Mouse (Mus musculus): ENCODE results near the gene Cdip1. TPM values are rescaled to one million over a fixed set of nuclear protein-coding genes. Genes with fewer than 3 reads are reported as not detected.

The Cdip1 gene
- polyA plus RNA-seq, 1 experiment = 44.9 TPM

GRCm38 (mm10) chr16:4725780-4726527, 64.1 kb downstream of the Cdip1 start, which contains the start of gene Hmox2:
Gene Hmox2, plus strand, starts transcription at chr16:4726361.
- peaks cover 39% of the 10 kb centered on the region for H3K79me2 ChIP-seq (ENCODE audit: control insufficient read depth, insufficient read depth)
- peak within 1 kb of the TSS; percentile 74 for H3K4me3 ChIP-seq
- peak within 1 kb of the TSS; percentile 43 for H3ac ChIP-seq (ENCODE audit: control insufficient read depth, insufficient read length)
- H3K36me3 ChIP-seq (ENCODE audit: control insufficient read depth, insufficient read depth) = no peaks in the 10 kb centered on the region
- H3K4me2 ChIP-seq (ENCODE audit: low read depth) = peak within 1 kb of the TSS; percentile 99
- peak; percentile 98 for TF ChIP-seq POLR2AphosphoS2 (IDR thresholded peaks at IDR 0.05; ENCODE audit: insufficient read length, low read depth)
- no peak for TF ChIP-seq USF1 (IDR thresholded peaks at IDR 0.05; ENCODE audit: low read depth)
- peak; percentile 97 for TF ChIP-seq POLR2A (IDR thresholded peaks at IDR 0.05; ENCODE audit: insufficient read length, low read depth)
- no peaks in the 10 kb centered on the region for H3K27me3 ChIP-seq (ENCODE audit: control insufficient read depth, insufficient read depth, insufficient read length)

DNA sequence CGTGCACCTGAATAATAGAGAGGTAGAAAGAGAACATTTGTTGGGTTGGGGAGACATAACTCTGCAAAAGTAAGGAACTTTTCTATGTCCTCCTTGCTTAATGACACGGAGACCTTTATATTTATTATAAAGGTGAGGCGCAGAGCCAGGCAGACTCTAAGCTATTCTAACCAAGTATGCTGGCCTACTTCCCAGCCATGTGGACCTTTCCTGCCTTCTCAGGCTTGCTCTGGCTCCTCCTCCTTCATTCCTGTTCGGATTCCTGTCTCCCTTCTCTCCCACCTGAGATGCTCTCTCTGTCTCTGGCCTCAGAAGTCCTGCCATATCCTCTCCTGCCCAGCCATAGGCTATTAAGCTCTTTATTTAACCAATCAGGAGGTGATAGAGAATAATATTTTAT, 64.8 kb downstream of the Cdip1 start:
- Histone ChIP-seq H3K4me2 (ENCODE audit: low read depth) (no peak overlapping the region), H3K36me3 (ENCODE audit: control insufficient read depth, insufficient read depth) (no peaks in the 10 kb centered on the region)

GRCm38 (mm10) chr16:4722915-4723209, 67.2 kb downstream of the Cdip1 start:
- H3K4me2 ChIP-seq (ENCODE audit: low read depth) = peak overlapping the region; percentile 75
- no peak overlapping the region for H3ac ChIP-seq (ENCODE audit: control insufficient read depth, insufficient read length)
- TF ChIP-seq POLR2AphosphoS2 (IDR thresholded peaks at IDR 0.05; ENCODE audit: insufficient read length, low read depth) = no peak
- no peak for TF ChIP-seq SRF (IDR thresholded peaks at IDR 0.05; ENCODE audit: control insufficient read depth, insufficient read length, low read depth)
- no peak for TF ChIP-seq E2F4 (IDR thresholded peaks at IDR 0.05; ENCODE audit: insufficient read depth)
- TF ChIP-seq MYOG (IDR thresholded peaks at IDR 0.05; ENCODE audit: control insufficient read depth in 1 of 3, insufficient read depth in 1 of 3, insufficient read length in 2 of 3, low read depth in 2 of 3) = no peak
- no peak for TF ChIP-seq MYOD1 (IDR thresholded peaks at IDR 0.05; ENCODE audit: control insufficient read depth in 1 of 3, insufficient read length in 2 of 3, low read depth in 2 of 3)
- no peak for TF ChIP-seq TCF12 (IDR thresholded peaks at IDR 0.05; ENCODE audit: insufficient read depth, poor library complexity, severe bottlenecking)
- no peak for TF ChIP-seq REST (IDR thresholded peaks at IDR 0.05; ENCODE audit: insufficient read depth, insufficient read length)
- no peak for TF ChIP-seq POLR2A (IDR thresholded peaks at IDR 0.05; ENCODE audit: insufficient read length, low read depth)
- no peak for TF ChIP-seq TCF3 (IDR thresholded peaks at IDR 0.05; ENCODE audit: insufficient read length, low read depth)
- no peak for TF ChIP-seq USF1 (IDR thresholded peaks at IDR 0.05; ENCODE audit: low read depth)
- no peak for TF ChIP-seq MAX (IDR thresholded peaks at IDR 0.05; ENCODE audit: low read depth)
- TF ChIP-seq CEBPB (IDR thresholded peaks at IDR 0.05; ENCODE audit: insufficient read depth, poor library complexity, severe bottlenecking) = no peak
- H3K79me2 ChIP-seq (ENCODE audit: control insufficient read depth, insufficient read depth) = peaks cover 12% of the 10 kb centered on the region
- no peak overlapping the region for H3K4me3 ChIP-seq
- H3K27me3 ChIP-seq (ENCODE audit: control insufficient read depth, insufficient read depth, insufficient read length) = no peaks in the 10 kb centered on the region
- H3K36me3 ChIP-seq (ENCODE audit: control insufficient read depth, insufficient read depth) = no peaks in the 10 kb centered on the region

More for the DNA sequence above, 64.8 kb downstream of the Cdip1 start:
- peaks cover 35% of the 10 kb centered on the region for H3K79me2 ChIP-seq (ENCODE audit: control insufficient read depth, insufficient read depth)
- H3K4me3 ChIP-seq = peak overlapping the region; percentile 74
- no peak for TF ChIP-seq CEBPB (IDR thresholded peaks at IDR 0.05; ENCODE audit: insufficient read depth, poor library complexity, severe bottlenecking)
- TF ChIP-seq SRF (IDR thresholded peaks at IDR 0.05; ENCODE audit: control insufficient read depth, insufficient read length, low read depth) = no peak
- TF ChIP-seq USF1 (IDR thresholded peaks at IDR 0.05; ENCODE audit: low read depth) = no peak
- no peak for TF ChIP-seq MYOD1 (IDR thresholded peaks at IDR 0.05; ENCODE audit: control insufficient read depth in 1 of 3, insufficient read length in 2 of 3, low read depth in 2 of 3)
- no peak for TF ChIP-seq TCF3 (IDR thresholded peaks at IDR 0.05; ENCODE audit: insufficient read length, low read depth)
- TF ChIP-seq TCF12 (IDR thresholded peaks at IDR 0.05; ENCODE audit: insufficient read depth, poor library complexity, severe bottlenecking) = no peak
- TF ChIP-seq MAX (IDR thresholded peaks at IDR 0.05; ENCODE audit: low read depth) = no peak
- no peak for TF ChIP-seq POLR2A (IDR thresholded peaks at IDR 0.05; ENCODE audit: insufficient read length, low read depth)
- no peak for TF ChIP-seq REST (IDR thresholded peaks at IDR 0.05; ENCODE audit: insufficient read depth, insufficient read length)
- no peak for TF ChIP-seq POLR2AphosphoS2 (IDR thresholded peaks at IDR 0.05; ENCODE audit: insufficient read length, low read depth)
- no peak for TF ChIP-seq MYOG (IDR thresholded peaks at IDR 0.05; ENCODE audit: control insufficient read depth in 1 of 3, insufficient read depth in 1 of 3, insufficient read length in 2 of 3, low read depth in 2 of 3)
- no peak for TF ChIP-seq E2F4 (IDR thresholded peaks at IDR 0.05; ENCODE audit: insufficient read depth)
- no peaks in the 10 kb centered on the region for H3K27me3 ChIP-seq (ENCODE audit: control insufficient read depth, insufficient read depth, insufficient read length)
- H3ac ChIP-seq (ENCODE audit: control insufficient read depth, insufficient read length) = no peak overlapping the region

GRCm38 (mm10) chr16:4722128-4722914, 67.8 kb downstream of the Cdip1 start:
- TF ChIP-seq REST (IDR thresholded peaks at IDR 0.05; ENCODE audit: insufficient read depth, insufficient read length) (no peak), USF1 (IDR thresholded peaks at IDR 0.05; ENCODE audit: low read depth) (no peak), MAX (IDR thresholded peaks at IDR 0.05; ENCODE audit: low read depth) (no peak), CEBPB (IDR thresholded peaks at IDR 0.05; ENCODE audit: insufficient read depth, poor library complexity, severe bottlenecking) (no peak), E2F4 (IDR thresholded peaks at IDR 0.05; ENCODE audit: insufficient read depth) (no peak), TCF12 (IDR thresholded peaks at IDR 0.05; ENCODE audit: insufficient read depth, poor library complexity, severe bottlenecking) (no peak)
- peak overlapping the region; percentile 75 for H3K4me2 ChIP-seq (ENCODE audit: low read depth)
- no peaks in the 10 kb centered on the region for H3K36me3 ChIP-seq (ENCODE audit: control insufficient read depth, insufficient read depth)
- no peak overlapping the region for H3ac ChIP-seq (ENCODE audit: control insufficient read depth, insufficient read length)
- no peaks in the 10 kb centered on the region for H3K27me3 ChIP-seq (ENCODE audit: control insufficient read depth, insufficient read depth, insufficient read length)
- peaks cover 8% of the 10 kb centered on the region for H3K79me2 ChIP-seq (ENCODE audit: control insufficient read depth, insufficient read depth)
- no peak overlapping the region for H3K4me3 ChIP-seq
